Mouse (Mus musculus): ENCODE measurements around the gene Gpr139.

DNA sequence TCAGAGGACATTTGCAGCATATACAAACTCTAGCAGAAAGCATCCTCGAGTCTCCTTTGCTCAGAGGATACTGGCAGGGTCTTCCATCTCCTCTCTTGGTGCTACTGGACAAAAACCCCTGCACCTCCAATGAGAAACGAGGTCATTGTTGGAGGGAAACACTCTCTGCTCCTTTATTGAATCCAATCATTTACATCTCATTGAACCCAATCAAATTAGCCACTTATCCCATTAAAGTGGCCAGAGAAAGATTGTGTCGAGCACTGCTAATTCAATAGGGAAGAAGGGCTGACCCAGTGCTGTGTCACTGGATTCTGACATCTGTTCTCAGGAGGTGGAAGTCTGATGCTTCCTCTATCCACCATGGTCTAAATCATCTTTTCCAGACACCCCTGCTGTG lies 46.6 kb upstream of the Gpr139 start:
- TF ChIP-seq CTCF (IDR thresholded peaks at IDR 0.05; ENCODE audit: borderline replicate concordance, insufficient read depth, low read length) (no peak), POLR2A (IDR thresholded peaks at IDR 0.05; ENCODE audit: low read depth, low read length) (no peak)

Data from embryonic fibroblast, embryonic 13.5 days (primary cell).